ENCODE assay signal across 9 mouse cellular contexts in genomic region chr1:157039836-157040196, GRCm38 (mm10).
DNase-seq lines count a peak whose midpoint lies in the region; ATAC-seq and TF ChIP-seq lines count a peak whose summit lies in the region.
"Had no signal": no experiment of that assay in that cellular context is flagged by ENCODE, and none has a peak within 500 bp of the region (broad histone marks: within the 10 kb centered on the region; RNA-seq: fewer than 3 reads in every experiment).

No protein-coding gene starts in this region.

- H3K9me3 ChIP-seq in heart, embryonic 13.5 days = no peaks in the 10 kb centered on the region
- H3K9me3 ChIP-seq in G1E (replicated peaks) = peaks cover 18% of the 10 kb centered on the region
- no peaks in the 10 kb centered on the region for H3K9me3 ChIP-seq in hindbrain, embryonic 10.5 days

- peak overlapping the region; percentile 24 for H3K4me3 ChIP-seq in heart, embryonic 13.5 days
- H3K4me3 ChIP-seq in G1E (ENCODE audit: low read depth, low read length) = no peak overlapping the region; the same call in 1 of the 2 replicates
- no peak overlapping the region for H3K4me3 ChIP-seq in hindbrain, embryonic 10.5 days
- H3K4me3 ChIP-seq in macrophage (ENCODE audit: inconsistent target) = no peak overlapping the region

- peaks cover 51% of the 10 kb centered on the region for H3K4me1 ChIP-seq in heart, embryonic 13.5 days
- peaks cover 27% of the 10 kb centered on the region for H3K4me1 ChIP-seq in G1E (ENCODE audit: insufficient read depth, low read depth, low read length)
- peaks cover 43% of the 10 kb centered on the region for H3K4me1 ChIP-seq in hindbrain, embryonic 10.5 days (replicated peaks)

- no peaks in the 10 kb centered on the region for H3K36me3 ChIP-seq in heart, embryonic 13.5 days
- H3K36me3 ChIP-seq in G1E (replicated peaks) (no peaks in the 10 kb centered on the region), macrophage (ENCODE audit: inconsistent target) (no peaks in the 10 kb centered on the region)
- H3K36me3 ChIP-seq in hindbrain, embryonic 10.5 days = no peaks in the 10 kb centered on the region

- WGBS in heart, embryonic 13.5 days = 10% methylated on average over 4 of the region's 4 CpGs
- WGBS in hindbrain, embryonic 10.5 days = 25% methylated on average over 4 of the region's 4 CpGs
- WGBS in macrophage (ENCODE audit: missing documents) = 39% methylated on average over 4 of the region's 4 CpGs

- DNase-seq in heart, adult 9 months (ENCODE audit: low spot score in 2 of 2) = no peak
- DNase-seq in G1E (ENCODE audit: low spot score) = no peak
- DNase-seq in hindbrain, embryonic 10.5 days (ENCODE audit: low spot score) = no peak
- DNase-seq in embryo, embryonic 10 days (ENCODE audit: low spot score) = no peak
- DNase-seq in left cerebral cortex, postnatal 25 days (ENCODE audit: low spot score in 2 of 2) = no peak
- no peak for DNase-seq in urinary bladder, postnatal 36 days (ENCODE audit: low spot score in 2 of 2)
- DNase-seq: thymus, postnatal 25 days had no signal

- no peaks in the 10 kb centered on the region for H3K79me2 ChIP-seq in macrophage (ENCODE audit: inconsistent target)

- peak overlapping the region; percentile 59 for H3K9ac ChIP-seq in heart, embryonic 13.5 days

- intact Hi-C loops in left cerebral cortex, postnatal 25 days (cut with DNase I) = loop anchor here (2.0 kb wide), 1 partner anchor 37 kb away; no protein-coding TSS in a partner anchor

- peak overlapping the region; percentile 83 for H3K27ac ChIP-seq in heart, embryonic 13.5 days (replicated peaks)
- peak overlapping the region; percentile 79 for H3K27ac ChIP-seq in hindbrain, embryonic 10.5 days
- H3K27ac ChIP-seq in macrophage = peak overlapping the region; percentile 65

- TF ChIP-seq CTCF in G1E (IDR thresholded peaks at IDR 0.05; ENCODE audit: low read depth, low read length) = no peak

- H3K27me3 ChIP-seq in heart, embryonic 13.5 days (replicated peaks) = no peaks in the 10 kb centered on the region
- H3K27me3 ChIP-seq in G1E (ENCODE audit: insufficient read depth, low read length) = no peaks in the 10 kb centered on the region
- peaks cover 9% of the 10 kb centered on the region; the same call in 1 of the 2 replicates for H3K27me3 ChIP-seq in hindbrain, embryonic 10.5 days (ENCODE audit: insufficient read depth, poor library complexity, severe bottlenecking)

- ATAC-seq in heart, embryonic 13.5 days (ENCODE audit: extremely low read depth, insufficient number of reproducible peaks, low FRiP score, low TSS enrichment) = no peak
- peak; percentile 55 for ATAC-seq in G1E (ENCODE audit: extremely low read depth, insufficient number of reproducible peaks, low FRiP score, poor library complexity, severe bottlenecking)

- H3K4me2 ChIP-seq in heart, embryonic 13.5 days = peak overlapping the region; percentile 61
